ENCODE assay signal across 11 mouse cellular contexts in the genomic region with DNA sequence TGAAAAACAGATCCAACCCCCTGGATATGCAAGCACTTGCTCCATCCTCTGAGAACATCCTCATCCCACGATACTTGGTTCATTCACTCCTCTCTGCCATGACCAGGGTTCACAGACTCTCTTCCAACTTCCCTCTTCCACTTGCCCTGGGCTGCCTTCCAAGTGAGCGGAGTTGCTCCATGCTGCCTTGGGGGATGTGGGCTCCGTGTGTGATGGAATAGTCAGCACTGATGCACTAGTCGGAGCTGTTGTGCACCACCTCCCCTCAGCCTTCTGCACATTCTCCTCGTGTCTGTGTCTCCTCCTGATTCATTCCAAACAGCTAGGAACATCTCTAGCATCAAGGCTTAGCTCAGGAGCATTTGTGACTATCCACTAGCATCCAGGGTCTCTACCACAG.
DNase-seq lines count a peak whose midpoint lies in the region; ATAC-seq lines count a peak whose summit lies in the region.
"Had no signal": no experiment of that assay in that cellular context is flagged by ENCODE, and none has a peak within 500 bp of the region (broad histone marks: within the 10 kb centered on the region; RNA-seq: fewer than 3 reads in every experiment).

No protein-coding gene starts in this region.

- no peaks in the 10 kb centered on the region for H3K4me1 ChIP-seq in midbrain, embryonic 11.5 days (ENCODE audit: control insufficient read depth, insufficient read depth, low read length)
- no peaks in the 10 kb centered on the region for H3K4me1 ChIP-seq in liver, embryonic 12.5 days
- H3K4me1 ChIP-seq: neural tube, embryonic 15.5 days had no signal

- H3K9ac ChIP-seq in midbrain, embryonic 11.5 days (ENCODE audit: low read length): no peak overlapping the region
- no peak overlapping the region for H3K9ac ChIP-seq in liver, embryonic 12.5 days
- H3K9ac ChIP-seq: neural tube, embryonic 15.5 days had no signal

- H3K27me3 ChIP-seq in midbrain, embryonic 11.5 days (ENCODE audit: control insufficient read depth, insufficient read depth, low read length): no peaks in the 10 kb centered on the region
- H3K27me3 ChIP-seq in liver, embryonic 12.5 days (replicated peaks): no peaks in the 10 kb centered on the region
- H3K27me3 ChIP-seq: neural tube, embryonic 15.5 days; Patski had no signal

- H3K27ac ChIP-seq in midbrain, embryonic 11.5 days (ENCODE audit: low read depth, low read length): no peak overlapping the region
- no peak overlapping the region for H3K27ac ChIP-seq in liver, embryonic 12.5 days
- H3K27ac ChIP-seq: kidney, postnatal 0 days; neural tube, embryonic 15.5 days had no signal

- 84% methylated on average over 5 of the region's 5 CpGs for WGBS in midbrain, embryonic 11.5 days
- 76% methylated on average over 5 of the region's 5 CpGs for WGBS in liver, embryonic 12.5 days (ENCODE audit: insufficient replicate concordance)

- DNase-seq in left cerebral cortex, adult 18-20 months (ENCODE audit: low spot score in 2 of 2): peak; percentile 62 to 69
- DNase-seq in left cerebral cortex, adult 11 months (ENCODE audit: low spot score): no peak
- peak; percentile 32 for DNase-seq in gastrocnemius, postnatal 10 days
- DNase-seq in layer of hippocampus, adult 8-10 months (ENCODE audit: low spot score in 2 of 2): peak; percentile 64 to 76
- DNase-seq in right cerebral cortex, postnatal 25 days: peak; percentile 63
- DNase-seq in midbrain, embryonic 11.5 days (ENCODE audit: low spot score, missing footprints): no peak
- no peak for DNase-seq in adrenal gland, adult 2 months

- H3K36me3 ChIP-seq in midbrain, embryonic 11.5 days (ENCODE audit: control insufficient read depth, insufficient read depth, low read length): no peaks in the 10 kb centered on the region
- H3K36me3 ChIP-seq in liver, embryonic 12.5 days: no peaks in the 10 kb centered on the region
- H3K36me3 ChIP-seq: neural tube, embryonic 15.5 days had no signal

- no peak overlapping the region for H3K4me2 ChIP-seq in midbrain, embryonic 11.5 days
- no peak overlapping the region for H3K4me2 ChIP-seq in liver, embryonic 12.5 days
- H3K4me2 ChIP-seq: neural tube, embryonic 15.5 days had no signal

- no peak for ATAC-seq in midbrain, embryonic 11.5 days (ENCODE audit: low FRiP score)
- no peak for ATAC-seq in liver, embryonic 12.5 days
- ATAC-seq: Patski had no signal

- no peaks in the 10 kb centered on the region for H3K9me3 ChIP-seq in midbrain, embryonic 11.5 days (ENCODE audit: control insufficient read depth, low read length)
- no peaks in the 10 kb centered on the region for H3K9me3 ChIP-seq in liver, embryonic 12.5 days (replicated peaks)
- H3K9me3 ChIP-seq: neural tube, embryonic 15.5 days had no signal

- H3K4me3 ChIP-seq in midbrain, embryonic 11.5 days (ENCODE audit: low read depth, low read length): no peak overlapping the region
- no peak overlapping the region for H3K4me3 ChIP-seq in liver, embryonic 12.5 days
- H3K4me3 ChIP-seq: neural tube, embryonic 15.5 days had no signal

Comparison
In these comparisons a context has a peak if more than half of its experiments do, and no peak if none do; other contexts are left out.
1. DNase-seq: peak in left cerebral cortex, adult 18-20 months (2 of 2), gastrocnemius, postnatal 10 days (single experiment), layer of hippocampus, adult 8-10 months (2 of 2) and right cerebral cortex, postnatal 25 days (single experiment); none in left cerebral cortex, adult 11 months (single experiment), midbrain, embryonic 11.5 days (single experiment) and adrenal gland, adult 2 months (single experiment).